13 mouse cellular contexts compared by ENCODE assay signal in genomic region chr11:96504509-96505119, GRCm38 (mm10). TPM values are rescaled to one million over a fixed set of nuclear protein-coding genes. Genes with fewer than 3 reads are reported as not detected.
DNase-seq lines count a peak whose midpoint lies in the region; ATAC-seq lines count a peak whose summit lies in the region.
"Had no signal": no experiment of that assay in that cellular context is flagged by ENCODE, and none has a peak within 500 bp of the region (broad histone marks: within the 10 kb centered on the region; RNA-seq: fewer than 3 reads in every experiment).

No protein-coding gene starts in this region.

- H3K4me1 ChIP-seq in kidney, embryonic 16.5 days (ENCODE audit: insufficient read depth, low read length), result 0 out of 2 replicates have a peak, but pooled peaks cover 7% of the 10 kb centered on the region
- H3K4me1 ChIP-seq in midbrain, embryonic 12.5 days, result no peaks in the 10 kb centered on the region
- peaks cover 7% of the 10 kb centered on the region for H3K4me1 ChIP-seq in midbrain, embryonic 13.5 days (replicated peaks)
- H3K4me1 ChIP-seq in hindbrain, embryonic 14.5 days (replicated peaks; ENCODE audit: control insufficient read depth, insufficient read depth, low read length), result no peaks in the 10 kb centered on the region
- H3K4me1 ChIP-seq: embryonic facial prominence, embryonic 12.5 days; intestine, embryonic 15.5 days had no signal

- no peak overlapping the region for H3K4me3 ChIP-seq in kidney, embryonic 16.5 days (ENCODE audit: low read length)
- H3K4me3 ChIP-seq in midbrain, embryonic 12.5 days, result no peak overlapping the region
- H3K4me3 ChIP-seq in midbrain, embryonic 13.5 days (replicated peaks), result no peak overlapping the region
- no peak overlapping the region for H3K4me3 ChIP-seq in hindbrain, embryonic 14.5 days (replicated peaks; ENCODE audit: low read length)
- H3K4me3 ChIP-seq: embryonic facial prominence, embryonic 12.5 days; intestine, embryonic 15.5 days; left cerebral cortex, adult 2 months had no signal

- ATAC-seq in kidney, embryonic 16.5 days (ENCODE audit: low FRiP score, low TSS enrichment), result no peak
- no peak for ATAC-seq in midbrain, embryonic 12.5 days (ENCODE audit: low FRiP score, low read depth)
- ATAC-seq in midbrain, embryonic 13.5 days, result no peak
- peak; percentile 86 for ATAC-seq in activated CD4-positive, CD25-positive, alpha-beta regulatory T cell, adult 4 months
- ATAC-seq in hindbrain, embryonic 14.5 days (ENCODE audit: low FRiP score), result no peak
- ATAC-seq: intestine, embryonic 15.5 days had no signal

- intact Hi-C loops in heart, postnatal 14 days (cut with DNase I), result no loop called here

- H3K9ac ChIP-seq in kidney, embryonic 16.5 days (replicated peaks; ENCODE audit: low read length), result no peak overlapping the region
- H3K9ac ChIP-seq in midbrain, embryonic 12.5 days (replicated peaks), result no peak overlapping the region
- no peak overlapping the region for H3K9ac ChIP-seq in midbrain, embryonic 13.5 days (replicated peaks)
- no peak overlapping the region for H3K9ac ChIP-seq in hindbrain, embryonic 14.5 days
- H3K9ac ChIP-seq: embryonic facial prominence, embryonic 12.5 days; intestine, embryonic 15.5 days had no signal

- no peaks in the 10 kb centered on the region for H3K27me3 ChIP-seq in kidney, embryonic 16.5 days (ENCODE audit: insufficient read depth, low read length)
- peaks cover 17% of the 10 kb centered on the region for H3K27me3 ChIP-seq in midbrain, embryonic 12.5 days
- peaks cover 5% of the 10 kb centered on the region for H3K27me3 ChIP-seq in midbrain, embryonic 13.5 days
- no peaks in the 10 kb centered on the region for H3K27me3 ChIP-seq in hindbrain, embryonic 14.5 days (ENCODE audit: control insufficient read depth, insufficient read depth, low read length)
- H3K27me3 ChIP-seq: embryonic facial prominence, embryonic 12.5 days; intestine, embryonic 15.5 days had no signal

- no peak for DNase-seq in kidney, postnatal 10 days
- DNase-seq in retina, postnatal 7 days (ENCODE audit: low read depth, low spot score), result peak; percentile 32
- DNase-seq in heart, postnatal 14 days, result no peak
- DNase-seq in hindbrain, embryonic 14.5 days (ENCODE audit: low spot score), result no peak
- DNase-seq: cerebellum, postnatal 36 days; lung, postnatal 36 days had no signal

- peak overlapping the region; percentile 29; the same call in 1 of the 2 replicates for H3K4me2 ChIP-seq in kidney, embryonic 16.5 days (replicated peaks; ENCODE audit: low read depth, low read length)
- H3K4me2 ChIP-seq in midbrain, embryonic 12.5 days (replicated peaks), result 0 out of 2 replicates have a peak overlapping the region, but pooled peaks have one; percentile 10
- H3K4me2 ChIP-seq in midbrain, embryonic 13.5 days (replicated peaks), result no peak overlapping the region
- no peak overlapping the region for H3K4me2 ChIP-seq in hindbrain, embryonic 14.5 days (replicated peaks)
- H3K4me2 ChIP-seq: embryonic facial prominence, embryonic 12.5 days; intestine, embryonic 15.5 days had no signal

- peak overlapping the region; percentile 53 for H3K27ac ChIP-seq in kidney, embryonic 16.5 days (ENCODE audit: low read length)
- 0 out of 2 replicates have a peak overlapping the region, but pooled peaks have one; percentile 15 for H3K27ac ChIP-seq in midbrain, embryonic 12.5 days (replicated peaks)
- H3K27ac ChIP-seq in midbrain, embryonic 13.5 days, result no peak overlapping the region
- no peak overlapping the region for H3K27ac ChIP-seq in hindbrain, embryonic 14.5 days
- H3K27ac ChIP-seq: embryonic facial prominence, embryonic 12.5 days; intestine, embryonic 15.5 days; left cerebral cortex, adult 2 months had no signal

- H3K9me3 ChIP-seq in kidney, embryonic 16.5 days (ENCODE audit: low read length), result no peaks in the 10 kb centered on the region
- no peaks in the 10 kb centered on the region for H3K9me3 ChIP-seq in midbrain, embryonic 12.5 days
- no peaks in the 10 kb centered on the region for H3K9me3 ChIP-seq in midbrain, embryonic 13.5 days
- H3K9me3 ChIP-seq in hindbrain, embryonic 14.5 days (ENCODE audit: control insufficient read depth, low read length), result no peaks in the 10 kb centered on the region
- H3K9me3 ChIP-seq: embryonic facial prominence, embryonic 12.5 days; intestine, embryonic 15.5 days had no signal

- WGBS in kidney, embryonic 16.5 days, result 33% methylated on average over 12 of the region's 12 CpGs
- 25% methylated on average over 12 of the region's 12 CpGs for WGBS in midbrain, embryonic 12.5 days
- 22% methylated on average over 12 of the region's 12 CpGs for WGBS in midbrain, embryonic 13.5 days
- WGBS in hindbrain, embryonic 14.5 days, result 70% methylated on average over 12 of the region's 12 CpGs

- H3K36me3 ChIP-seq in kidney, embryonic 16.5 days (ENCODE audit: insufficient read depth, low read length), result no peaks in the 10 kb centered on the region
- no peaks in the 10 kb centered on the region for H3K36me3 ChIP-seq in midbrain, embryonic 12.5 days
- no peaks in the 10 kb centered on the region for H3K36me3 ChIP-seq in midbrain, embryonic 13.5 days
- H3K36me3 ChIP-seq in hindbrain, embryonic 14.5 days (replicated peaks; ENCODE audit: control insufficient read depth, insufficient read depth), result no peaks in the 10 kb centered on the region
- H3K36me3 ChIP-seq: embryonic facial prominence, embryonic 12.5 days; intestine, embryonic 15.5 days had no signal

RNA-seq across cellular contexts. Expression of gene Skap1, which starts 40.2 kb away (rescaled TPM):
- 10.1 and 12.3 TPM in 2 replicates for polyA plus RNA-seq in kidney, embryonic 16.5 days (2015; fragmentation: Nextera tagmentation; extraction: Ambion mirVana)
- polyA plus RNA-seq in midbrain, embryonic 12.5 days (2016; fragmentation: Nextera tagmentation; extraction: Ambion mirVana), result 1.7 and 2.0 TPM in 2 replicates
- polyA plus RNA-seq in midbrain, embryonic 13.5 days (2015; fragmentation: Nextera tagmentation; extraction: Ambion mirVana), result 3.4 and 4.0 TPM in 2 replicates
- 100 to 1,000 TPM; 615 to 687 TPM for polyA plus RNA-seq in activated CD4-positive, CD25-positive, alpha-beta regulatory T cell, adult 4 months (2017; shearing (Covaris generic))
- total RNA-seq in heart, postnatal 14 days (2021), result 1 to 10 TPM in 1 of 2 experiments, under 1 TPM in 1; 0.76 to 6.2 TPM
- 7.3 and 10.3 TPM in 2 replicates for polyA plus RNA-seq in hindbrain, embryonic 14.5 days (2014; fragmentation: Nextera tagmentation; extraction: Ambion mirVana)

Comparison
In these comparisons a context has a peak if more than half of its experiments do, and no peak if none do; other contexts are left out.
1. H3K27ac ChIP-seq: peak in kidney, embryonic 16.5 days (single experiment) and midbrain, embryonic 12.5 days (single experiment); none in midbrain, embryonic 13.5 days (single experiment) and hindbrain, embryonic 14.5 days (single experiment).
2. H3K4me2 ChIP-seq: peak in kidney, embryonic 16.5 days (single experiment) and midbrain, embryonic 12.5 days (single experiment); none in midbrain, embryonic 13.5 days (single experiment) and hindbrain, embryonic 14.5 days (single experiment).
3. RNA of gene Skap1, which starts 40.2 kb away (polyA plus RNA-seq): 615 to 687 TPM in activated CD4-positive, CD25-positive, alpha-beta regulatory T cell, adult 4 months; 7.3 to 10.3 TPM in hindbrain, embryonic 14.5 days, 10.1 to 12.3 TPM in kidney, embryonic 16.5 days, 3.4 to 4.0 TPM in midbrain, embryonic 13.5 days and 1.7 to 2.0 TPM in midbrain, embryonic 12.5 days; every median in the first group is over 10 times any median in the second.